8 mouse cellular contexts compared by ENCODE assay signal in the genomic region with DNA sequence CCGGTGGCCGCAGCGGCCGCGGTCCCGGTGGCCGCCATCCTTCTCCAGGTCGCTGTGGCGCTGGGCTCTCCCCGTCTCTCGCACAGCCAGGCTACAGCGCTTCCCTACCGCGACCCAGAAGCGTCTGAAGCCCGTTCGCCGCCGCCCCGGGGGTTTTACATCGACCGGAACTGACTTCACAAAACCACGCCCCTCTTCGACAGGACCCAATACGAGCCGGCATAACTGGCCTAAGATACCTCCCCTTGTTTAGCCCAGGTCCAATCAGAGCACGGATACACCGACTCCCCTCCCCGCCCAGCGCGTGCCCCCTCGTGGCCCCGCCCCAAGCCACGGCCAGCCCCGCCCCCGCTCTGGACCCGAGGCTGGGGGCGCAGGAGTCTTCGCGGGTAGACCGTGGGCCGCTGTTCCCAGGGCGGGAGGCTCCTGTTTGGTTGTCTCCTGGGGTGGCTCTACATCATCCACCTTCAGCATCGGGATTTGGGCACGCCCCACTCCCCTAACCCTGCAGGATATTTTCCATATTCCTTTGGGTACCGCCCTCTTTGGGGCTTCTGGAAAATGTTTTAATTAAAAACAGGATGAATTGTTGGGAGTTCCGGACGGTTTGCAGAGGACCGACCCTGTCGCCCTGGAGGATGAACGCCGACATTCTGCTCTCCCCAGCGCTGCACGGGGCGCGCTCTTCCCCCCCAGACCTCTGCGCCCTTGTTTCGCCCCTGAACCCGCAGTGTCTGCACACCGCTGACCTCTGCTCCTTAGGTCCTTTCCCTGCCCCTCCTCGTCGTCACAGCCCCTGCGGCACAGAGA. TPM values are rescaled to one million over a fixed set of nuclear protein-coding genes. Genes with fewer than 3 reads are reported as not detected.
DNase-seq lines count a peak whose midpoint lies in the region; ATAC-seq lines count a peak whose summit lies in the region.

TSS of gene Aplp2 (minus strand) at position 126 of the 810 bp plus-strand sequence.

- no peaks in the 10 kb centered on the region for H3K27me3 ChIP-seq in heart, embryonic 14.5 days (ENCODE audit: control insufficient read depth, insufficient read depth, low read length)
- H3K27me3 ChIP-seq in liver, embryonic 13.5 days = no peaks in the 10 kb centered on the region
- H3K27me3 ChIP-seq in stomach, embryonic 16.5 days (ENCODE audit: control insufficient read depth, insufficient read depth, low read length) = no peaks in the 10 kb centered on the region

- ATAC-seq in CD4-positive, CD25-positive, alpha-beta regulatory T cell, adult 4 months = peak; percentile 98
- ATAC-seq in heart, embryonic 14.5 days (ENCODE audit: insufficient number of reproducible peaks, insufficient read depth, low FRiP score, low read depth) = peak; percentile 99
- peak; percentile 98 for ATAC-seq in liver, embryonic 13.5 days (ENCODE audit: low read depth)
- peak; percentile 99 for ATAC-seq in stomach, embryonic 16.5 days (ENCODE audit: insufficient read depth, low FRiP score)

- H3K4me1 ChIP-seq in heart, embryonic 14.5 days (ENCODE audit: control insufficient read depth in 2 of 2, insufficient read depth in 2 of 2, low read length in 2 of 2) = peaks cover 2 to 35% of the 10 kb centered on the region in 2 experiments; a peak in 3 of 4 replicates
- H3K4me1 ChIP-seq in liver, embryonic 13.5 days (replicated peaks) = peaks cover 45% of the 10 kb centered on the region
- peaks cover 23% of the 10 kb centered on the region for H3K4me1 ChIP-seq in stomach, embryonic 16.5 days (ENCODE audit: control insufficient read depth, insufficient read depth, low read length)

- H3K9me3 ChIP-seq in heart, embryonic 14.5 days (ENCODE audit: control insufficient read depth, low read length) = no peaks in the 10 kb centered on the region
- no peaks in the 10 kb centered on the region for H3K9me3 ChIP-seq in liver, embryonic 13.5 days (replicated peaks)
- H3K9me3 ChIP-seq in stomach, embryonic 16.5 days (replicated peaks; ENCODE audit: control insufficient read depth, low read length) = no peaks in the 10 kb centered on the region

- H3K36me3 ChIP-seq in heart, embryonic 14.5 days (ENCODE audit: control insufficient read depth, insufficient read depth, low read length) = no peaks in the 10 kb centered on the region
- no peaks in the 10 kb centered on the region for H3K36me3 ChIP-seq in liver, embryonic 13.5 days
- no peaks in the 10 kb centered on the region for H3K36me3 ChIP-seq in stomach, embryonic 16.5 days (ENCODE audit: control insufficient read depth, insufficient read depth, low read length)

- H3K9ac ChIP-seq in heart, embryonic 14.5 days (ENCODE audit: low read length) = peak within 1 kb of the TSS; percentile 95
- H3K9ac ChIP-seq in liver, embryonic 13.5 days = peak within 1 kb of the TSS; percentile 98
- H3K9ac ChIP-seq in stomach, embryonic 16.5 days (ENCODE audit: low read length) = peak within 1 kb of the TSS; percentile 94

- WGBS in heart, embryonic 14.5 days = under 1% methylated on average over 63 of the region's 63 CpGs
- 1% methylated on average over 59 of the region's 63 CpGs for WGBS in liver, embryonic 13.5 days (ENCODE audit: insufficient replicate concordance)
- 0% methylated on average over 63 of the region's 63 CpGs for WGBS in stomach, embryonic 16.5 days

- peak within 1 kb of the TSS; percentile 85 to 96 for H3K4me3 ChIP-seq in heart, embryonic 14.5 days (ENCODE audit: control insufficient read depth in 1 of 2, insufficient read depth in 1 of 2, low read depth in 1 of 2, low read length in 2 of 2)
- H3K4me3 ChIP-seq in liver, embryonic 13.5 days (replicated peaks) = peak within 1 kb of the TSS; percentile 99
- peak within 1 kb of the TSS; percentile 89 for H3K4me3 ChIP-seq in stomach, embryonic 16.5 days (replicated peaks; ENCODE audit: low read length)

- DNase-seq in c-Kit-negative CD71-positive TER-119-positive erythroid progenitor cells, embryonic 14.5 days (ENCODE audit: low read depth, low spot score) = peak; percentile 95
- peak; percentile 93 for DNase-seq in fibroblast of lung, adult 2 months (ENCODE audit: low read depth)
- peak; percentile 98 for DNase-seq in kidney, postnatal 14 days
- DNase-seq in liver, embryonic 13.5 days = peak; percentile 95
- DNase-seq in neural tube, embryonic 10.5 days (ENCODE audit: extremely low spot score, low spot score) = peak; percentile 97

- peak within 1 kb of the TSS; percentile 95 for H3K4me2 ChIP-seq in heart, embryonic 14.5 days (ENCODE audit: low read length)
- peak within 1 kb of the TSS; percentile 85 for H3K4me2 ChIP-seq in liver, embryonic 13.5 days
- peak within 1 kb of the TSS; percentile 82 for H3K4me2 ChIP-seq in stomach, embryonic 16.5 days (ENCODE audit: low read depth, low read length)

- peak within 1 kb of the TSS; percentile 89 to 91 for H3K27ac ChIP-seq in heart, embryonic 14.5 days (replicated peaks in 1 of 2; ENCODE audit: control insufficient read depth in 1 of 2, insufficient read depth in 1 of 2, low read depth in 2 of 2, low read length in 2 of 2)
- H3K27ac ChIP-seq in liver, embryonic 13.5 days = peak within 1 kb of the TSS; percentile 93
- peak within 1 kb of the TSS; percentile 91 for H3K27ac ChIP-seq in stomach, embryonic 16.5 days (ENCODE audit: low read length)

RNA-seq across cellular contexts. Expression of gene Aplp2, which starts in this region (rescaled TPM):
- polyA plus RNA-seq in CD4-positive, CD25-positive, alpha-beta regulatory T cell, adult 4 months (2017; shearing (Covaris generic)) = 10 to 100 TPM; 82.6 to 83.2 TPM
- 385 and 386 TPM in 2 replicates for polyA plus RNA-seq in heart, embryonic 14.5 days (2014; fragmentation: Nextera tagmentation; extraction: Ambion mirVana)
- 164 and 196 TPM in 2 replicates for polyA plus RNA-seq in liver, embryonic 13.5 days (2015; fragmentation: Nextera tagmentation; extraction: Ambion mirVana)
- polyA plus RNA-seq in stomach, embryonic 16.5 days (2015; fragmentation: Nextera tagmentation; extraction: Ambion mirVana) = 326 and 359 TPM in 2 replicates

Comparison
In these comparisons a context has a peak if more than half of its experiments do, and no peak if none do; other contexts are left out.
1. Peak in every context shown above with its lines: DNase-seq, ATAC-seq, H3K4me3 ChIP-seq and H3K27ac ChIP-seq.